Mouse (Mus musculus): ENCODE results near the gene Rsph6a. TPM values are rescaled to one million over a fixed set of nuclear protein-coding genes. Genes with fewer than 3 reads are reported as not detected.

Gene Rsph6a
- total and polyA plus RNA-seq, 2 experiments from 2014 or later = 0.44 TPM; not detected in 1

- 90% methylated on average over 1 of the region's 1 CpGs for WGBS
- H3K9ac ChIP-seq (replicated peaks; ENCODE audit: low read length) = no peak overlapping the region
- ATAC-seq (no peak), DNase-seq (ENCODE audit: low spot score) (no peak)
- H3K27me3 ChIP-seq (ENCODE audit: insufficient read depth, low read length) = no peaks in the 10 kb centered on the region
- H3K27ac ChIP-seq = no peak overlapping the region
- TF ChIP-seq CTCF (IDR thresholded peaks at IDR 0.05; ENCODE audit: low read depth) = no peak
- H3K4me1 ChIP-seq (ENCODE audit: insufficient read depth, low read length) = no peaks in the 10 kb centered on the region
- no peak overlapping the region for H3K4me3 ChIP-seq (ENCODE audit: low read length)
- no peaks in the 10 kb centered on the region for H3K36me3 ChIP-seq (ENCODE audit: insufficient read depth, low read length)
- H3K9me3 ChIP-seq (ENCODE audit: low read length) = peaks cover 3% of the 10 kb centered on the region; the same call in 1 of the 2 replicates
- H3K4me2 ChIP-seq (ENCODE audit: low read depth, low read length) = no peak overlapping the region
Measured at GRCm38 (mm10) chr7:19100290-19100689, 45.8 kb downstream of the Rsph6a start.

DNA sequence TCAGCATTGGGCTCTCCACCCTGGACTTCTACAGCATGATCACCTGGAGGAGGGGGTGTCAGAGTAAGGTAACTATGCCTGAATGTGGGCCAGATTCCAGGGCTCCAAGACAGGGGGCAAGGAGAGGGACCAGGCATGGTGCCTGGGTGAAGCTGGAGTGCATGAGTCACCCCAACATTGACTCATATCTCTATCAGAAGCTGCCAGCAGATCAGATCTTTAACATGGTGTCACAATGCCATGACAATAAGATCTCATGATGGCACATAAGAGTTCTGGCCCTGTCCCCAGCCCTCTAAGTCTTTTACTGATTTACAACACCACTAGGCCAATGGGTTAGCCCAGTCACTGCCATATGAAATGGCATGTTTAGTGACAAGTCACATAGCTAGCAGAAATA, 49.3 kb downstream of the Rsph6a start:
- H3K36me3 ChIP-seq (ENCODE audit: insufficient read depth, low read length) = no peaks in the 10 kb centered on the region
- TF ChIP-seq CTCF (IDR thresholded peaks at IDR 0.05; ENCODE audit: low read depth) = no peak
- H3K27me3 ChIP-seq (ENCODE audit: insufficient read depth, low read length) = no peaks in the 10 kb centered on the region
- no peak overlapping the region for H3K9ac ChIP-seq (replicated peaks; ENCODE audit: low read length)
- H3K27ac ChIP-seq = no peak overlapping the region
- H3K4me2 ChIP-seq (ENCODE audit: low read depth, low read length) = no peak overlapping the region
- H3K4me3 ChIP-seq (ENCODE audit: low read length) = no peak overlapping the region
- peaks cover 3% of the 10 kb centered on the region; the same call in 1 of the 2 replicates for H3K9me3 ChIP-seq (ENCODE audit: low read length)
- ATAC-seq = no peak
- DNase-seq (ENCODE audit: low spot score) = no peak
- no peaks in the 10 kb centered on the region for H3K4me1 ChIP-seq (ENCODE audit: insufficient read depth, low read length)

DNA sequence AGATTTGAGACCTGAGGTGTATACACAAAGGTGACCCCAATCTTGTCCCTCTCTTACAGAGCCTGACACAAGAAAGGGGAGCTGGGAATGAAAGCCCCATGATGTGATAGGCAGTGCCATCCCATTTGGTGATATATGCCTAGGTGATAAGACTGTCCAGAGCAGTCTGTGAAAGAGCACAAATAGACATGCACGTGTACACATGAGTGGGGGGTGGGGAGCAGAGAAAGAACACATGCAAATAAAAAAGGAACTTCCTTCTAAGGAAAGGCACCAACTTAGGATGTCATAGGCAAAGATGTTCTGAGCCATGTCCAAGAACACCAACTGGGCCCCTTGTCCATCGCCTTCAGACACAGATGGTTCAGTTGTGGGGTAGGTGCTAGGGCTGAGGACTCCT, 50.0 kb downstream of the Rsph6a start:
- Histone ChIP-seq H3K9ac (replicated peaks; ENCODE audit: low read length) (no peak overlapping the region), H3K4me2 (ENCODE audit: low read depth, low read length) (no peak overlapping the region), H3K27me3 (ENCODE audit: insufficient read depth, low read length) (no peaks in the 10 kb centered on the region), H3K36me3 (ENCODE audit: insufficient read depth, low read length) (no peaks in the 10 kb centered on the region), H3K27ac (no peak overlapping the region), H3K4me3 (ENCODE audit: low read length) (no peak overlapping the region), H3K4me1 (ENCODE audit: insufficient read depth, low read length) (no peaks in the 10 kb centered on the region), H3K9me3 (ENCODE audit: low read length) (peaks cover 3% of the 10 kb centered on the region; the same call in 1 of the 2 replicates)
- no peak for TF ChIP-seq CTCF (IDR thresholded peaks at IDR 0.05; ENCODE audit: low read depth)
- DNase-seq (ENCODE audit: low spot score) = no peak
- WGBS = 77% methylated on average over 2 of the region's 2 CpGs
- ATAC-seq = no peak

DNA sequence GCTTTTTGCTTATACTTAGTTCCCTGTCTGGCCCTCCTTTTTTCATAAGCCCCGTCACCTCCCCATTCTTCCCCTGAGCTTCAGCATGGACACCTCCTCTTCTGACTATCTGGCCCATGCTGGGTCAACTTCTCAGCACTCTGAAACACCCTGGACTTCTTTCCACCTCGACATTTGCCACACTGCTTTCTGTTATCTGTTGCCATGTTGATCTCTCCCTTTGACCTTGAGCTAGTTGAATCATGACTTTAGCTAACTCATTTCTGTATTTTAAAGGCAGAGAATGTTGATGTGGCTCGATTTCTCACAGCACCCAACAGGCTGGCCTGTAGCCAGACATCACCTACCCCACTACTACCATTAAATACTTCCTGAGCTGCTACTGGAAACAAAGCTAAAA, 52.9 kb downstream of the Rsph6a start:
- Histone ChIP-seq H3K27ac (no peak overlapping the region), H3K9ac (replicated peaks; ENCODE audit: low read length) (no peak overlapping the region), H3K9me3 (ENCODE audit: low read length) (peaks cover 3% of the 10 kb centered on the region; the same call in 1 of the 2 replicates), H3K4me3 (ENCODE audit: low read length) (no peak overlapping the region), H3K4me2 (ENCODE audit: low read depth, low read length) (no peak overlapping the region), H3K36me3 (ENCODE audit: insufficient read depth, low read length) (no peaks in the 10 kb centered on the region), H3K27me3 (ENCODE audit: insufficient read depth, low read length) (no peaks in the 10 kb centered on the region), H3K4me1 (ENCODE audit: insufficient read depth, low read length) (no peaks in the 10 kb centered on the region)
- no peak for TF ChIP-seq CTCF (IDR thresholded peaks at IDR 0.05; ENCODE audit: low read depth)
- DNase-seq (ENCODE audit: low spot score) = no peak
- no peak for ATAC-seq
- WGBS = 62% methylated on average over 3 of the region's 3 CpGs

DNA sequence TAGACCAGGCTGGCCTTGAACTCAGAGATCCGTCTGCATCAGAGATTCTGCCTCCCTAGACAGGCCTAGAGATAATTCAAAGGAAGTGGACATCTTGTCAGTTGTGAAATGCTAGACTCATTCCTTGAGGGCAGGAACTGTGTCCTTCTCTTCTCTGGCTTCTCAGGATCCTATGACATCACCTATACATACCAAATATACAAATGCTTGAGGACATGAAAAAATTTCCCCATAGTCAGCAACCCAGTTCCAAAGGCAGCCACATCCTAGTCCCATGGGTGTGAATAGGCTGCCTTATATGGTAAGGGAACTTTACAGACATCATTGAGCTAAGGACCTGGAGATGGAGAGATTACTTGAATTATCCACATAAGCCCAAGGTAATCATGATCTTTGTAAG, 55.1 kb downstream of the Rsph6a start:
- H3K4me2 ChIP-seq (ENCODE audit: low read depth, low read length) = no peak overlapping the region
- no peak for TF ChIP-seq CTCF (IDR thresholded peaks at IDR 0.05; ENCODE audit: low read depth)
- ATAC-seq (no peak), DNase-seq (ENCODE audit: low spot score) (no peak)
- H3K27me3 ChIP-seq (ENCODE audit: insufficient read depth, low read length) = no peaks in the 10 kb centered on the region
- 90% methylated on average over 1 of the region's 1 CpGs for WGBS
- no peak overlapping the region for H3K27ac ChIP-seq
- no peaks in the 10 kb centered on the region for H3K4me1 ChIP-seq (ENCODE audit: insufficient read depth, low read length)
- H3K4me3 ChIP-seq (ENCODE audit: low read length) = no peak overlapping the region
- H3K9ac ChIP-seq (replicated peaks; ENCODE audit: low read length) = no peak overlapping the region
- H3K36me3 ChIP-seq (ENCODE audit: insufficient read depth, low read length) = no peaks in the 10 kb centered on the region
- no peaks in the 10 kb centered on the region for H3K9me3 ChIP-seq (ENCODE audit: low read length)

- WGBS = 18% methylated on average over 64 of the region's 64 CpGs
- H3K27ac ChIP-seq = peak within 1 kb of the TSS; percentile 62; the same call in 1 of the 2 replicates
Measured at GRCm38 (mm10) chr7:19118028-19118771, 63.7 kb downstream of the Rsph6a start, which contains the start of gene Gm4969. Gm4969 (minus strand) TSS chr7:19118368.

GRCm38 (mm10) chr7:19119083-19119482, 64.6 kb downstream of the Rsph6a start:
- DNase-seq (ENCODE audit: low spot score) (no peak), ATAC-seq (no peak)
- Histone ChIP-seq H3K4me3 (ENCODE audit: low read length) (no peak overlapping the region), H3K9me3 (ENCODE audit: low read length) (no peaks in the 10 kb centered on the region), H3K4me2 (ENCODE audit: low read depth, low read length) (no peak overlapping the region), H3K9ac (replicated peaks; ENCODE audit: low read length) (no peak overlapping the region), H3K4me1 (ENCODE audit: insufficient read depth, low read length) (peaks cover 16% of the 10 kb centered on the region), H3K36me3 (ENCODE audit: insufficient read depth, low read length) (no peaks in the 10 kb centered on the region), H3K27ac (0 out of 2 replicates have a peak overlapping the region, but pooled peaks have one; percentile 62), H3K27me3 (ENCODE audit: insufficient read depth, low read length) (no peaks in the 10 kb centered on the region)
- WGBS = 92% methylated on average over 8 of the region's 8 CpGs
- no peak for TF ChIP-seq CTCF (IDR thresholded peaks at IDR 0.05; ENCODE audit: low read depth)

More at GRCm38 (mm10) chr7:19118028-19118771, 63.7 kb downstream of the Rsph6a start, which contains the start of gene Gm4969:
- peak; percentile 57 for TF ChIP-seq CTCF (IDR thresholded peaks at IDR 0.05; ENCODE audit: low read depth)
- Histone ChIP-seq H3K9me3 (ENCODE audit: low read length) (no peaks in the 10 kb centered on the region), H3K9ac (replicated peaks; ENCODE audit: low read length) (0 out of 2 replicates have a peak within 1 kb of the TSS, but pooled peaks have one; percentile 38), H3K27me3 (ENCODE audit: insufficient read depth, low read length) (no peaks in the 10 kb centered on the region), H3K36me3 (ENCODE audit: insufficient read depth, low read length) (no peaks in the 10 kb centered on the region), H3K4me2 (ENCODE audit: low read depth, low read length) (peak within 1 kb of the TSS; percentile 55), H3K4me3 (ENCODE audit: low read length) (peak within 1 kb of the TSS; percentile 39), H3K4me1 (ENCODE audit: insufficient read depth, low read length) (peaks cover 16% of the 10 kb centered on the region)
- DNase-seq (ENCODE audit: low spot score) (peak; percentile 91), ATAC-seq (peak; percentile 83)

All from hindbrain, postnatal 0 days (tissue).